Mouse (Mus musculus) liver, embryonic 16.5 days (tissue): ENCODE results near the gene Ifitm3. TPM values are rescaled to one million over a fixed set of nuclear protein-coding genes. Genes with fewer than 3 reads are reported as not detected.
A peak's percentile ranks its signal among the peaks of the same experiment; 100 is the strongest.
"Not testable (repeated sequence)": the region's sequence is repeated elsewhere in the genome, so short reads cannot be mapped to it uniquely, and the experiment has no call there.

ENCODE experiments used
- ATAC-seq: fragments of 200-750 bp; cut with Nextera tagmentation; 2 replicates; pipeline ENCODE4 v1.8.0; 2017; ENCODE audit warnings: low read depth, mild to moderate bottlenecking, moderate number of reproducible peaks, moderate library complexity
- H3K27ac ChIP-seq: fragments of 300-500 bp; sonication (generic); 2 replicates; pipeline ENCODE4 v1.5.1; 2014; ENCODE audit warnings: mild to moderate bottlenecking, low read length
- H3K27me3 ChIP-seq: fragments of 300-500 bp; sonication (generic); 2 replicates; pipeline ENCODE4 v1.6.1; 2014; ENCODE audit warnings: low read depth, low read length, mixed read lengths; ENCODE audit not compliant: control insufficient read depth, insufficient read depth
- H3K36me3 ChIP-seq: fragments of 300-500 bp; sonication (generic); 2 replicates; pipeline ENCODE4 v1.6.1; 2014; ENCODE audit warnings: mild to moderate bottlenecking; ENCODE audit not compliant: control insufficient read depth, insufficient read depth
- H3K4me1 ChIP-seq: fragments of 300-500 bp; sonication (generic); 2 replicates; pipeline ENCODE4 v1.6.1; 2014; ENCODE audit warnings: low read depth, low read length, mixed read lengths; ENCODE audit not compliant: control insufficient read depth
- H3K4me2 ChIP-seq: fragments of 300-500 bp; sonication (generic); 2 replicates; pipeline ENCODE4 v1.6.1; 2014; ENCODE audit warnings: low read depth, low read length, mixed read lengths
- H3K4me3 ChIP-seq: fragments of 300-500 bp; sonication (generic); 2 replicates; pipeline ENCODE4 v1.5.1; 2014; ENCODE audit warnings: low read depth, mild to moderate bottlenecking, low read length
- H3K9ac ChIP-seq: fragments of 300-500 bp; sonication (generic); 2 replicates; pipeline ENCODE4 v1.6.1; 2014; ENCODE audit warnings: low read depth, low read length
- H3K9me3 ChIP-seq: fragments of 300-500 bp; sonication (generic); replicated peaks from 2 replicates; pipeline ENCODE4 v1.6.1; 2016; ENCODE audit warnings: low read length; ENCODE audit not compliant: control insufficient read depth
- WGBS: fragments of 180-500 bp; shearing (Covaris S2); extraction: QIAGEN DNeasy Blood & Tissue Kit; methylation state at CpG from one replicate; pipeline ENCODE4 v1.1.7; 2014; ENCODE audit not compliant: insufficient replicate concordance; 5-methylcytosine and 5-hydroxymethylcytosine counted together
- polyA plus RNA-seq: library from polyadenylated mRNA; unstranded; fragments of >200 nt; fragmentation: Nextera tagmentation; extraction: Ambion mirVana; gene quantifications from 2 replicates; pipeline ENCODE4 v1.2.1, GENCODE M21; 2015

Gene Ifitm3
- polyA plus RNA-seq, 1 experiment from 2014 or later = 76.2 TPM

- ATAC-seq = peak; percentile 27; the same call in 1 of the 2 replicates
- Histone ChIP-seq H3K4me1 (no peaks in the 10 kb centered on the region), H3K9ac (no peak overlapping the region), H3K27me3 (no peaks in the 10 kb centered on the region), H3K4me3 (no peak overlapping the region), H3K27ac (no peak overlapping the region), H3K4me2 (no peak overlapping the region), H3K36me3 (no peaks in the 10 kb centered on the region), H3K9me3 (no peaks in the 10 kb centered on the region)
- 55% methylated on average over 14 of the region's 14 CpGs for WGBS
These were observed 11.2 kb upstream of the Ifitm3 start for GRCm38 (mm10) chr7:141021489-141022449.

DNA sequence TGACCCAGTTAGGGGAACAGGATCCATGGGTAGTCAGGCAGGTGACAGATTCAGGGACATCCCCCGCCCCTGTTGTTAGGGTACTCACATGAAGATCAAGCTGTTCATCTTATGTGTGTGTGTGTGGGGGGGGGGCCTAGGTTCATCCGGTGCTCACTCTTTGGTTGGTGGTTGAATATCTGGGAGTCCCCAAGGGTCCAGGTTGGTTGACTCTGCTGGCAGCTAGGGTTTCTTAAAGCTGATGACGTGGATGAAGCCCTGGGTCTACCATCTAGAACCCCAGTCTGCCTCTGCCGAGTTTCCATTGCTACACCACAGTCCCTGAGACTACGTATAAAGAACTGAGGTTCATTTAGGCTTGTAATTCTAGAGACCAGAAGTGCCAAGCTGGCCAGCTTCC, 8.5 kb upstream of the Ifitm3 start:
- Histone ChIP-seq H3K4me2 (no peak overlapping the region), H3K27me3 (no peaks in the 10 kb centered on the region), H3K4me3 (no peak overlapping the region), H3K9me3 (no peaks in the 10 kb centered on the region), H3K36me3 (no peaks in the 10 kb centered on the region), H3K27ac (no peak overlapping the region), H3K4me1 (no peaks in the 10 kb centered on the region), H3K9ac (no peak overlapping the region)
- ATAC-seq = no peak
- WGBS = 75% methylated on average over 5 of the region's 5 CpGs

GRCm38 (mm10) chr7:141017824-141018223, 7.3 kb upstream of the Ifitm3 start, which contains the start of gene Ifitm6:
Ifitm6 (minus strand) TSS chr7:141017924.
- not testable (repeated sequence) for H3K4me3 ChIP-seq, H3K4me2 ChIP-seq, ATAC-seq, H3K27me3 ChIP-seq, H3K9ac ChIP-seq, H3K36me3 ChIP-seq, H3K9me3 ChIP-seq, H3K4me1 ChIP-seq
- peak within 1 kb of the TSS; percentile 42 for H3K27ac ChIP-seq
- WGBS = 81% methylated on average over 1 of the region's 1 CpGs

- ATAC-seq = 0 out of 2 replicates have a peak, but pooled peaks have one; percentile 17
- Histone ChIP-seq H3K9ac (no peak overlapping the region), H3K4me3 (no peak overlapping the region), H3K4me1 (peaks cover 1% of the 10 kb centered on the region; the same call in 1 of the 2 replicates), H3K36me3 (no peaks in the 10 kb centered on the region), H3K27ac (peak overlapping the region; percentile 42), H3K27me3 (no peaks in the 10 kb centered on the region), H3K4me2 (no peak overlapping the region), H3K9me3 (no peaks in the 10 kb centered on the region)
- 64% methylated on average over 10 of the region's 10 CpGs for WGBS
These were observed 6.4 kb upstream of the Ifitm3 start for GRCm38 (mm10) chr7:141016707-141017697.

DNA sequence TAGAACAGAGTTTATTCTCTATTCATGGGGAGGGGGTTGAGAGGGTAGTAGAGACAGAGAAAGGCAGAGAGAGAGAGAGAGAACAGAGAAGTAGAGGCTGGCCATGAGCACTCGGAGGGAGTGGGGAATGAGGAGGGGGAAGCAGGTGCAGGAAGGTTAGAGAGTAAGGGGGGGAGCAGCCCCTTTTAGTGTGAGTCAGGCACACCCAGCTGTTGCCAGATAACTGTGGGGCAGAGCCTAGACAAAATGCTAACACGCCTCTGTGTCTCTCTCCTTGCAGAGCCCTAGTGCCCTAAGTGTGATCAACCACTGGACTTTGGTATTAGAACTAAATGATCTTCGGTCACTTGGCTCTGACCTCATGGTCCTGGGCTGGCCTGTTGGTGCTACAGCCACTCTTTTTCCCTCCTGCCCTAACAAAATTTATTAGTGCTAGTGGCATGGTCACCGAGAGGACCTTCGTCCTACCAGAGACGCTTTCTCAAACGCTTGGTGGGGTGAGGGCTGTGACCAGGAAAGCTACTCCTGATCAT, 734 bp upstream of the Ifitm3 start:
- Histone ChIP-seq H3K4me3 (no peak overlapping the region), H3K4me2 (peak overlapping the region; percentile 43; the same call in 1 of the 2 replicates), H3K4me1 (peaks cover 29% of the 10 kb centered on the region), H3K27me3 (no peaks in the 10 kb centered on the region), H3K36me3 (no peaks in the 10 kb centered on the region), H3K27ac (no peak overlapping the region; the same call in 1 of the 2 replicates), H3K9ac (0 out of 2 replicates have a peak overlapping the region, but pooled peaks have one; percentile 33), H3K9me3 (no peaks in the 10 kb centered on the region)
- WGBS = 50% methylated on average over 7 of the region's 7 CpGs
- peak; percentile 14; the same call in 1 of the 2 replicates for ATAC-seq

- Histone ChIP-seq H3K4me1 (peaks cover 29% of the 10 kb centered on the region), H3K9ac (no peak overlapping the region), H3K27ac (no peak overlapping the region), H3K4me3 (peak overlapping the region; percentile 53), H3K9me3 (no peaks in the 10 kb centered on the region), H3K4me2 (peak overlapping the region; percentile 43), H3K36me3 (no peaks in the 10 kb centered on the region), H3K27me3 (no peaks in the 10 kb centered on the region)
- ATAC-seq = no peak
- WGBS = 56% methylated on average over 9 of the region's 9 CpGs
These were observed 905 bp downstream of the Ifitm3 start for GRCm38 (mm10) chr7:141009665-141010064.

GRCm38 (mm10) chr7:141008938-141009660, 1.5 kb downstream of the Ifitm3 start:
- Histone ChIP-seq H3K9ac (no peak overlapping the region), H3K9me3 (no peaks in the 10 kb centered on the region), H3K4me3 (no peak overlapping the region; the same call in 1 of the 2 replicates), H3K27ac (no peak overlapping the region), H3K4me1 (peaks cover 29% of the 10 kb centered on the region), H3K27me3 (no peaks in the 10 kb centered on the region), H3K36me3 (no peaks in the 10 kb centered on the region), H3K4me2 (peak overlapping the region; percentile 43)
- 5% methylated on average over 20 of the region's 20 CpGs for WGBS
- peak; percentile 72 for ATAC-seq

GRCm38 (mm10) chr7:141008312-141008761, 2.2 kb downstream of the Ifitm3 start:
- Histone ChIP-seq H3K4me1 (peaks cover 29% of the 10 kb centered on the region), H3K27ac (no peak overlapping the region), H3K27me3 (no peaks in the 10 kb centered on the region), H3K9ac (no peak overlapping the region), H3K4me3 (no peak overlapping the region), H3K36me3 (no peaks in the 10 kb centered on the region), H3K9me3 (no peaks in the 10 kb centered on the region), H3K4me2 (peak overlapping the region; percentile 25)
- peak; percentile 56 for ATAC-seq
- WGBS = 10% methylated on average over 7 of the region's 7 CpGs
